Mouse (Mus musculus) MEL (cell line): ENCODE measurements at regions not wholly inside any gene's neighbourhood (a gene's known extent, or its start where the extent isn't known, plus 50 kb on each side); places are given as distances from the start of the nearest gene placed in this dataset.
A peak's percentile ranks its signal among the peaks of the same experiment; 100 is the strongest.

Experiments used
- DNase-seq: peaks from one replicate; pipeline ENCODE4 v3.0.0; 2011; ENCODE audit warnings: low read depth, low spot score
- H3K27ac ChIP-seq: 2 replicates; pipeline ENCODE4 v1.5.1; 2012; ENCODE audit warnings: low read depth, mild to moderate bottlenecking, control low read depth, low read length, moderate library complexity; ENCODE audit not compliant: control insufficient read depth
- H3K27me3 ChIP-seq, 2 experiments: fragments of 150-350 bp in 1 of 2; sonication (generic) in 1 of 2; 2 replicates each; pipeline ENCODE4 v1.6.1; 2012; ENCODE audit warnings: low read length in 2 of 2, mild to moderate bottlenecking in 2 of 2, improper control_type of control experiment in 1 of 2, moderate library complexity in 1 of 2; ENCODE audit not compliant: insufficient read depth in 2 of 2, control insufficient read depth in 1 of 2
- H3K36me3 ChIP-seq, 2 experiments: 2 replicates each; pipeline ENCODE4 v1.6.1; 2012 to 2014; ENCODE audit warnings: low read length in 2 of 2, improper control_type of control experiment in 1 of 2, inconsistent platforms in 1 of 2, mild to moderate bottlenecking in 1 of 2; ENCODE audit not compliant: insufficient read depth in 2 of 2, control insufficient read depth in 1 of 2
- H3K4me1 ChIP-seq, 2 experiments: fragments of 150-350 bp in 1 of 2; sonication (generic) in 1 of 2; 2 replicates each; pipeline ENCODE4 v1.6.1; 2012; ENCODE audit warnings: low read length in 2 of 2, improper control_type of control experiment in 1 of 2, mild to moderate bottlenecking in 1 of 2; ENCODE audit not compliant: insufficient read depth in 2 of 2, control insufficient read depth in 1 of 2
- H3K4me3 ChIP-seq, 2 experiments: fragments of 150-350 bp in 1 of 2; sonication (generic) in 1 of 2; 2 replicates each; pipeline ENCODE4 v1.5.1; 2012; ENCODE audit warnings: low read depth in 2 of 2, low read length in 2 of 2, mild to moderate bottlenecking in 2 of 2, moderate library complexity in 2 of 2, control low read depth in 1 of 2, improper control_type of control experiment in 1 of 2; ENCODE audit not compliant: control insufficient read depth in 1 of 2, insufficient read depth in 1 of 2
- H3K79me2 ChIP-seq: 2 replicates; pipeline ENCODE4 v1.6.1; 2012; ENCODE audit warnings: mild to moderate bottlenecking, low read length, moderate library complexity; ENCODE audit not compliant: control insufficient read depth, poor library complexity, insufficient read depth
- H3K9ac ChIP-seq: 2 replicates; pipeline ENCODE4 v1.6.1; 2012; ENCODE audit warnings: low read depth, mild to moderate bottlenecking, control low read depth, low read length, moderate library complexity; ENCODE audit not compliant: control insufficient read depth, poor library complexity, severe bottlenecking
- H3K9me3 ChIP-seq: fragments of 150-350 bp; sonication (generic); replicated peaks from 2 replicates; pipeline ENCODE4 v1.6.1; 2012; ENCODE audit warnings: mild to moderate bottlenecking, low read length, improper control_type of control experiment, moderate library complexity; ENCODE audit not compliant: insufficient read depth
- CHD2 ChIP-seq: IDR thresholded peaks from 2 replicates; pipeline ENCODE4 v1.6.1; 2011; ENCODE audit warnings: low read length, improper control_type of control experiment
- ETS1 ChIP-seq: IDR thresholded peaks from 2 replicates; pipeline ENCODE4 v1.6.1; 2012; ENCODE audit warnings: low read depth, mild to moderate bottlenecking, inconsistent platforms, low read length, improper control_type of control experiment, moderate library complexity
- JUND ChIP-seq: IDR thresholded peaks from 2 replicates; pipeline ENCODE4 v1.6.1; 2011; ENCODE audit warnings: low read depth, mild to moderate bottlenecking, improper control_type of control experiment, low read length
- MAX ChIP-seq: IDR thresholded peaks from 2 replicates; pipeline ENCODE4 v1.6.1; 2011; ENCODE audit warnings: low read length, improper control_type of control experiment
- MAZ ChIP-seq: IDR thresholded peaks from 2 replicates; pipeline ENCODE4 v1.6.1; 2012; ENCODE audit warnings: low read depth, mild to moderate bottlenecking, inconsistent platforms, low read length, improper control_type of control experiment
- MYB ChIP-seq: IDR thresholded peaks from 2 replicates; pipeline ENCODE4 v1.6.1; 2011; ENCODE audit warnings: mild to moderate bottlenecking, low read depth, low read length, improper control_type of control experiment
- NELFE ChIP-seq: IDR thresholded peaks from 2 replicates; pipeline ENCODE4 v1.6.1; 2011; ENCODE audit warnings: low read depth, low read length, improper control_type of control experiment
- POLR2AphosphoS5 ChIP-seq: IDR thresholded peaks from 2 replicates; pipeline ENCODE4 v1.6.1; 2012; ENCODE audit warnings: low read depth, borderline replicate concordance, mild to moderate bottlenecking, inconsistent platforms, low read length, moderate library complexity, mixed read lengths
- RAD21 ChIP-seq: IDR thresholded peaks from 2 replicates; pipeline ENCODE4 v1.6.1; 2011; ENCODE audit warnings: mild to moderate bottlenecking, low read depth, low read length, improper control_type of control experiment
- SMC3 ChIP-seq: IDR thresholded peaks from 2 replicates; pipeline ENCODE4 v1.6.1; 2011; ENCODE audit warnings: low read depth, low read length, improper control_type of control experiment
- UBTF ChIP-seq: IDR thresholded peaks from 2 replicates; pipeline ENCODE4 v1.6.1; 2012; ENCODE audit warnings: low read depth, mild to moderate bottlenecking, inconsistent platforms, low read length, improper control_type of control experiment, moderate library complexity, borderline replicate concordance; ENCODE audit not compliant: insufficient read depth
- USF1 ChIP-seq: IDR thresholded peaks from 2 replicates; pipeline ENCODE4 v1.6.1; 2014; ENCODE audit warnings: low read depth, mild to moderate bottlenecking, inconsistent platforms, low read length, improper control_type of control experiment, moderate library complexity
- USF2 ChIP-seq, 2 experiments: IDR thresholded peaks; 2 replicates each; pipeline ENCODE4 v1.6.1; 2011 to 2012; ENCODE audit warnings: improper control_type of control experiment in 2 of 2, low read length in 2 of 2, borderline replicate concordance in 1 of 2, inconsistent platforms in 1 of 2, low read depth in 1 of 2, mild to moderate bottlenecking in 1 of 2; ENCODE audit not compliant: insufficient read depth in 1 of 2

DNA sequence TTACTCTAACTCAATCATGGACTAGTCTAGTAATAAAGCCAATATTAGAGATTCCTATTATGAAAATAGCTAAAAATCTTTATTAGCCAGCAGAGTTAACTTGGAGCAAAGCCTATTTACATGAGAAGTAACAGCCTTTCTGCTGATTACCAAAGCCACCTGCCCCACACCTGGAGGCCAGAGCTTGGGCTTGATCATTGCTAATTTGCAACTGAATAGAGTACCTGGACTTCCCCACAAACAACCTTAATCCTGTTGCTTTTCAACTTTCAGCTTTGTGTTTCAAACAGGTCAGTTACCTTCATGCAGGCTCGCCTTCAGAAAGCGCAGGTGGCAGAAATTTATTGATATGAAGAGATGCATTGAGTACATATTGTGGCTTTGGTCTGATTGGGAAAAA is 163.3 kb downstream of the Teddm3 start:
- no peaks in the 10 kb centered on the region for H3K79me2 ChIP-seq
- no peaks in the 10 kb centered on the region for H3K36me3 ChIP-seq
- TF ChIP-seq CHD2 (no peak), NELFE (no peak)
- TF ChIP-seq, all 39 proteins: peak for 0
- Histone ChIP-seq H3K4me3 (no peak overlapping the region), H3K27ac (no peak overlapping the region), H3K27me3 (no peaks in the 10 kb centered on the region), H3K4me1 (no peaks in the 10 kb centered on the region), H3K9ac (no peak overlapping the region), H3K9me3 (no peaks in the 10 kb centered on the region)
- no peak for DNase-seq

DNA sequence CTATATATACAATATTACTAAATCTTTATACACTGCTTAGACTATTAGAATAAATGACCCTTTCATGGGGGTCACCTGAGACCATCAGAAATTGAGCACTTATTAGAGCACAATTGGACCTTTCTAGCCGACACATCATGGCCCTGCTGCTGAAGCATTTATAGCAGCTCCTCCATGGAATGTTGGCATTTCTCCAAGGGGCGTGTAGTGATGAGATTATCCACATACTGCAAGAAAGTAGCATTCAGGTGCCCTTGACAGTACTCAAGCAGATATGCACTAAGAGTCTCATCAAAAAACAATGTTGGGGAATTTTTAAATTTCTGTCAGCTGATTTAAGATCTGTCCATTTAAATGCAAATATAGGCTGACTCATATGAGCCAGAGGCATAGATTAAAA is 178.4 kb downstream of the Teddm3 start:
- Histone ChIP-seq H3K27ac (no peak overlapping the region), H3K27me3 (no peaks in the 10 kb centered on the region), H3K4me1 (no peaks in the 10 kb centered on the region), H3K9me3 (no peaks in the 10 kb centered on the region), H3K9ac (no peak overlapping the region), H3K36me3 (no peaks in the 10 kb centered on the region), H3K79me2 (no peaks in the 10 kb centered on the region), H3K4me3 (no peak overlapping the region)
- DNase-seq: no peak
- TF ChIP-seq RAD21: no peak
- TF ChIP-seq CHD2: no peak
- no peak for TF ChIP-seq MAX
- no peak for TF ChIP-seq ETS1
- TF ChIP-seq MAZ: no peak
- no peak for TF ChIP-seq USF1
- TF ChIP-seq POLR2AphosphoS5: no peak
- TF ChIP-seq UBTF: no peak
- no peak for TF ChIP-seq NELFE
- TF ChIP-seq, all 39 proteins: peak for 0

DNA sequence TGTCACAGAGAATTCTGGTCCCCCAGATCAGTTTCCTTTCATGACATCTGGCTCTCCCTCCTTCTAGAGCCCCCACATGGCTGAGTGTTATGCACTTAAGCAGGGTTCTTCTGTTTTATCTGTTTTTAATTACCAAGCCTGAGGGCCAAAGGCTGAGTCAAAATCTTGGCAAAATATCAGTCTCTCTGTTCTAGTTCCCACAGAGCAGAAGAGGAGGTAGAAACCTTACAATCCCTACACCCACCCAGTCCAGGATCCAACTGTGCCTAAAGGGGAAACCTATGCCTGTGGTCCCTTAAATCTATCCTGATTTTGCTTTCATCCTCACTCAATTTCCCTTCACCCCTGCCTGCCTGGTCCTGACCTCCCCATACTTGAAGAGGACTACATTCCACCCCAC is 181.4 kb downstream of the Teddm3 start:
- H3K4me1 ChIP-seq: no peaks in the 10 kb centered on the region
- no peaks in the 10 kb centered on the region; a peak in 1 of 4 replicates for H3K27me3 ChIP-seq
- no peak for TF ChIP-seq MAZ
- no peak for TF ChIP-seq SMC3
- TF ChIP-seq, all 39 proteins: peak for 0

DNA sequence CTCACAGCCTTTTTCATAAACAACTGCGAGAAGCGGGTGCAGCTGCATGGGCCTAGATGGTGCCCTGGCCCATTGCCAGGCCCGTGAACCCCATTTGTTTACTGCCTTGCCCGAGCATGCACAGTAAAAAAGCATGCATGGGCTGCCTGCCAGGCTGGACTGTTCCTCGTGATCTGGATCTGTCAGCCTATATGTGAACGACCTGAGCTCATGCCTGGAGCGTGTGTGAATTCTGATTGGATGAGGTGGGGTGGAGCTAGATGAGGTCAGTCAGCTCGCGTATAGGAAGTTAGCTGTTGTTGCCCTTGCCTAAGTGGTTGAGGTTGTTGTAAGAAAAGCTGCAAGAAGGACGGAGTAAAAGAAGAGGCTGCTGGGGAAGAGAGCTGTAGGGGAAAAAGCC is 194.9 kb downstream of the Teddm3 start:
- H3K4me3 ChIP-seq: no peak overlapping the region
- H3K9ac ChIP-seq: no peak overlapping the region
- no peak overlapping the region for H3K27ac ChIP-seq
- no peaks in the 10 kb centered on the region for H3K36me3 ChIP-seq
- peak; percentile 28 for DNase-seq
- H3K9me3 ChIP-seq: no peaks in the 10 kb centered on the region
- H3K79me2 ChIP-seq: no peaks in the 10 kb centered on the region
- H3K27me3 ChIP-seq: no peaks in the 10 kb centered on the region
- no peaks in the 10 kb centered on the region for H3K4me1 ChIP-seq
- no peak for TF ChIP-seq USF2 (IDR thresholded peaks at IDR 0.05; ENCODE audit: borderline replicate concordance in 1 of 2, insufficient read depth in 1 of 2, low read depth in 1 of 2, low read length in 2 of 2)
- TF ChIP-seq MYB: no peak
- no peak for TF ChIP-seq JUND
- no peak for TF ChIP-seq MAX

More for the DNA sequence above, 181.4 kb downstream of the Teddm3 start:
- H3K36me3 ChIP-seq: no peaks in the 10 kb centered on the region
- no peak overlapping the region for H3K27ac ChIP-seq
- no peak for DNase-seq
- no peak overlapping the region for H3K9ac ChIP-seq
- no peaks in the 10 kb centered on the region for H3K9me3 ChIP-seq
- H3K4me3 ChIP-seq: no peak overlapping the region
- H3K79me2 ChIP-seq: no peaks in the 10 kb centered on the region
